Mouse (Mus musculus): Measurements from ENCODE around the gene Jph3. TPM values are rescaled to one million over a fixed set of nuclear protein-coding genes. Genes with fewer than 3 reads are reported as not detected.

The Jph3 gene
- polyA plus RNA-seq, 2 experiments = 0.19 to 0.25 TPM

GRCm38 (mm10) chr8:121821320-121821719 lies 91.9 kb downstream of the Jph3 start:
- no peak for TF ChIP-seq POLR2A (IDR thresholded peaks at IDR 0.05; ENCODE audit: borderline replicate concordance, extremely low read depth, insufficient read depth, insufficient read length)
- Histone ChIP-seq H3K4me3 (replicated peaks; ENCODE audit: low read length) (no peak overlapping the region), H3K9me3 (ENCODE audit: control insufficient read depth, low read length) (no peaks in the 10 kb centered on the region), H3K9ac (ENCODE audit: low read depth, low read length, severe bottlenecking) (no peak overlapping the region), H3K36me3 (ENCODE audit: control insufficient read depth, insufficient read depth, low read length) (peaks cover 28% of the 10 kb centered on the region), H3K4me1 (ENCODE audit: control insufficient read depth, insufficient read depth, low read length) (no peaks in the 10 kb centered on the region), H3K4me2 (replicated peaks; ENCODE audit: low read depth, low read length, severe bottlenecking) (no peak overlapping the region), H3K27ac (replicated peaks; ENCODE audit: low read depth, low read length) (no peak overlapping the region), H3K27me3 (ENCODE audit: control insufficient read depth, insufficient read depth, low read length) (no peaks in the 10 kb centered on the region)
- ATAC-seq (ENCODE audit: low FRiP score, low read depth) (no peak), DNase-seq (ENCODE audit: low spot score) (no peak)
- WGBS = 93% methylated on average over 11 of the region's 11 CpGs

DNA sequence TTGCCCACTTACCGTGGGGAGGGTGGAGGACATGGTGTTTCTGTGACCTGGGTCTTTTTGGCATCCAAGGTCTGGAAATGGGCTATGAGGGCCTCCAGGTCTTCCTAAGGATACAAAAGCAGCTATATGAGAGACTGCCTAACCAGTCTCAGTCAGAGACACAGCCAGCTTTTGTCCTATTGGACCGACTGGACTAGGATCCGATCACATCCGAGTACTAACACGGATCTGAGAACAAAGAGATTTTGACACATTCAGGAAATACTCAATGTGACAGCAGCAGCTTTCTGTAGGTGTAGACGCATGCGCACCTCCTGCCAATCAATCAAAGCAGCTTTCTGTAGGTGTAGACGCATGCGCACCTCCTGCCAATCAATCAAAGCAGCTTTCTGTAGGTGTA lies 92.3 kb downstream of the Jph3 start:
- Histone ChIP-seq H3K27ac (replicated peaks; ENCODE audit: low read depth, low read length) (no peak overlapping the region), H3K9me3 (ENCODE audit: control insufficient read depth, low read length) (no peaks in the 10 kb centered on the region), H3K9ac (ENCODE audit: low read depth, low read length, severe bottlenecking) (no peak overlapping the region), H3K4me2 (replicated peaks; ENCODE audit: low read depth, low read length, severe bottlenecking) (no peak overlapping the region), H3K27me3 (ENCODE audit: control insufficient read depth, insufficient read depth, low read length) (no peaks in the 10 kb centered on the region), H3K36me3 (ENCODE audit: control insufficient read depth, insufficient read depth, low read length) (peaks cover 28% of the 10 kb centered on the region), H3K4me3 (replicated peaks; ENCODE audit: low read length) (no peak overlapping the region), H3K4me1 (ENCODE audit: control insufficient read depth, insufficient read depth, low read length) (no peaks in the 10 kb centered on the region)
- no peak for DNase-seq (ENCODE audit: low spot score)
- ATAC-seq (ENCODE audit: low FRiP score, low read depth) = no peak
- WGBS = 94% methylated on average over 8 of the region's 9 CpGs
- TF ChIP-seq POLR2A (IDR thresholded peaks at IDR 0.05; ENCODE audit: borderline replicate concordance, extremely low read depth, insufficient read depth, insufficient read length) = no peak

GRCm38 (mm10) chr8:121827726-121828125 lies 98.3 kb downstream of the Jph3 start:
- ATAC-seq (ENCODE audit: low FRiP score, low read depth) (no peak), DNase-seq (ENCODE audit: low spot score) (no peak)
- 96% methylated on average over 5 of the region's 5 CpGs for WGBS
- Histone ChIP-seq H3K27me3 (ENCODE audit: control insufficient read depth, insufficient read depth, low read length) (no peaks in the 10 kb centered on the region), H3K4me3 (replicated peaks; ENCODE audit: low read length) (no peak overlapping the region), H3K9ac (ENCODE audit: low read depth, low read length, severe bottlenecking) (no peak overlapping the region), H3K9me3 (ENCODE audit: control insufficient read depth, low read length) (no peaks in the 10 kb centered on the region), H3K4me2 (replicated peaks; ENCODE audit: low read depth, low read length, severe bottlenecking) (no peak overlapping the region), H3K4me1 (ENCODE audit: control insufficient read depth, insufficient read depth, low read length) (peaks cover 12% of the 10 kb centered on the region), H3K36me3 (ENCODE audit: control insufficient read depth, insufficient read depth, low read length) (no peaks in the 10 kb centered on the region), H3K27ac (replicated peaks; ENCODE audit: low read depth, low read length) (no peak overlapping the region)
- TF ChIP-seq POLR2A (IDR thresholded peaks at IDR 0.05; ENCODE audit: borderline replicate concordance, extremely low read depth, insufficient read depth, insufficient read length) = no peak

DNA sequence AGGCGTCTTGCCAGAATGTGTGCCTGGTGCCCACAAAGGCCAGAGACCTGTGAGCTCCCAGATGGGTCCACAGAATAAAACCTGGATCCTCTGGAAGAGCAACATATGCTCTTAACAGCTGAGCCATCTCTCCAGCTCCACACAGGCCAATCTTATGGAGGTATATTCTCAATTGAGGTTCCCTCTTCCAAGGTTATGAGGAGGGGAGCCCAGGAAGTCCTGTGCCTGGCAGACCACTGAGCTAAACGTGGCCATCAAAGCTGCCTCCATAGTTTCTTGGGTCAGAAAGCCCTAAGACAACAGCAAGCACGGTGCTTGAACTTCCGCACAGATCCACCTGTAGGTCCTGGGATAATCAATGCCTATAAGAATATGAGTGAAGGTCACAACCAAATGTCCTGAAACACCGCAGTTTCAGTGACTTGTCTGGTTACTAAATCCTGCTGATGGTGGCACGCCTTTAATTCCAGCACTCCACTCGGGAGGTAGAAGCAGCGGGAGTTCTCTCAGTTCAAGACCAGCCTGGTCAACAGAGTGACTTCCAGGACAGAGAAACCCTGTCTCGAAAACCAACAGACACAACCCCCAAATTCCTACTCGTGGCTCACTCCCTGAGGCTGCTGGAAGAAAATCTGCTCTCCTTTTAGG lies 99.1 kb downstream of the Jph3 start:
- no peak for TF ChIP-seq POLR2A (IDR thresholded peaks at IDR 0.05; ENCODE audit: borderline replicate concordance, extremely low read depth, insufficient read depth, insufficient read length)
- Histone ChIP-seq H3K9ac (ENCODE audit: low read depth, low read length, severe bottlenecking) (peak overlapping the region; percentile 80), H3K4me2 (replicated peaks; ENCODE audit: low read depth, low read length, severe bottlenecking) (peak overlapping the region; percentile 93), H3K4me3 (replicated peaks; ENCODE audit: low read length) (peak overlapping the region; percentile 88), H3K9me3 (ENCODE audit: control insufficient read depth, low read length) (no peaks in the 10 kb centered on the region), H3K4me1 (ENCODE audit: control insufficient read depth, insufficient read depth, low read length) (peaks cover 12% of the 10 kb centered on the region), H3K27me3 (ENCODE audit: control insufficient read depth, insufficient read depth, low read length) (no peaks in the 10 kb centered on the region), H3K36me3 (ENCODE audit: control insufficient read depth, insufficient read depth, low read length) (no peaks in the 10 kb centered on the region), H3K27ac (replicated peaks; ENCODE audit: low read depth, low read length) (no peak overlapping the region)
- ATAC-seq (ENCODE audit: low FRiP score, low read depth) = no peak
- DNase-seq (ENCODE audit: low spot score) = no peak
- 35% methylated on average over 10 of the region's 10 CpGs for WGBS

GRCm38 (mm10) chr8:121829048-121829776 lies 99.8 kb downstream of the Jph3 start, which contains the start of gene Klhdc4:
Gene Klhdc4, minus strand, starts transcription at chr8:121829569.
- Histone ChIP-seq H3K36me3 (ENCODE audit: control insufficient read depth, insufficient read depth, low read length) (no peaks in the 10 kb centered on the region), H3K4me3 (replicated peaks; ENCODE audit: low read length) (peak within 1 kb of the TSS; percentile 88), H3K27me3 (ENCODE audit: control insufficient read depth, insufficient read depth, low read length) (no peaks in the 10 kb centered on the region), H3K9me3 (ENCODE audit: control insufficient read depth, low read length) (no peaks in the 10 kb centered on the region), H3K4me1 (ENCODE audit: control insufficient read depth, insufficient read depth, low read length) (peaks cover 12% of the 10 kb centered on the region), H3K9ac (ENCODE audit: low read depth, low read length, severe bottlenecking) (peak within 1 kb of the TSS; percentile 80), H3K4me2 (replicated peaks; ENCODE audit: low read depth, low read length, severe bottlenecking) (peak within 1 kb of the TSS; percentile 93), H3K27ac (replicated peaks; ENCODE audit: low read depth, low read length) (0 out of 2 replicates have a peak within 1 kb of the TSS, but pooled peaks have one; percentile 8)
- DNase-seq (ENCODE audit: low spot score) (peak; percentile 84), ATAC-seq (ENCODE audit: low FRiP score, low read depth) (peak; percentile 97)
- under 1% methylated on average over 60 of the region's 68 CpGs for WGBS
- peak; percentile 48; the same call in 1 of the 2 replicates for TF ChIP-seq POLR2A (IDR thresholded peaks at IDR 0.05; ENCODE audit: borderline replicate concordance, extremely low read depth, insufficient read depth, insufficient read length)

All from limb, embryonic 14.5 days (tissue).